Mouse (Mus musculus): ENCODE data around the gene BC025920. TPM values are rescaled to one million over a fixed set of nuclear protein-coding genes. Genes with fewer than 3 reads are reported as not detected.
A peak's percentile ranks its signal among the peaks of the same experiment; 100 is the strongest.

The BC025920 gene
- total RNA-seq, 2 experiments from 2014 or later, result 0.26 to 4.4 TPM

DNA sequence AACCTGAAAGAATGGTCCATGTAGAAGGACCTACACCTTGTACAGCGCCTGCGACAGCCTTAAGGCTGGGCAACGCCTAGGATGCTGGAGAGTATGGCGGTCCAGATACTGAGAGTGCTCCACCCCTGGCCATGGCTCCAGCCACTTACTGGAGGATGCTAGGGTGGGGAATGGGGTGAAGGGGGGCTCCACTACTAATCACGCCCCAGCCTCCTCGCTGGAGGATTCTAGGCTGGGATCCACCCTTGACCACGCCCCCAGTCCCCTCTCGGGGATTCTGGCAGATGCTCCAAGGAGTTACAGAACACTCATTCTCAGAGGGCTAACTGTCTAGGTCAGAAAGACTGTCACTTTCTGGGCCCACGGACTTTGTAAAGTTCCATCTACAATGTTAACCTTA, 33.1 kb upstream of the BC025920 start:
- ATAC-seq (replicated peaks; ENCODE audit: poor library complexity, severe bottlenecking), result no peak

DNA sequence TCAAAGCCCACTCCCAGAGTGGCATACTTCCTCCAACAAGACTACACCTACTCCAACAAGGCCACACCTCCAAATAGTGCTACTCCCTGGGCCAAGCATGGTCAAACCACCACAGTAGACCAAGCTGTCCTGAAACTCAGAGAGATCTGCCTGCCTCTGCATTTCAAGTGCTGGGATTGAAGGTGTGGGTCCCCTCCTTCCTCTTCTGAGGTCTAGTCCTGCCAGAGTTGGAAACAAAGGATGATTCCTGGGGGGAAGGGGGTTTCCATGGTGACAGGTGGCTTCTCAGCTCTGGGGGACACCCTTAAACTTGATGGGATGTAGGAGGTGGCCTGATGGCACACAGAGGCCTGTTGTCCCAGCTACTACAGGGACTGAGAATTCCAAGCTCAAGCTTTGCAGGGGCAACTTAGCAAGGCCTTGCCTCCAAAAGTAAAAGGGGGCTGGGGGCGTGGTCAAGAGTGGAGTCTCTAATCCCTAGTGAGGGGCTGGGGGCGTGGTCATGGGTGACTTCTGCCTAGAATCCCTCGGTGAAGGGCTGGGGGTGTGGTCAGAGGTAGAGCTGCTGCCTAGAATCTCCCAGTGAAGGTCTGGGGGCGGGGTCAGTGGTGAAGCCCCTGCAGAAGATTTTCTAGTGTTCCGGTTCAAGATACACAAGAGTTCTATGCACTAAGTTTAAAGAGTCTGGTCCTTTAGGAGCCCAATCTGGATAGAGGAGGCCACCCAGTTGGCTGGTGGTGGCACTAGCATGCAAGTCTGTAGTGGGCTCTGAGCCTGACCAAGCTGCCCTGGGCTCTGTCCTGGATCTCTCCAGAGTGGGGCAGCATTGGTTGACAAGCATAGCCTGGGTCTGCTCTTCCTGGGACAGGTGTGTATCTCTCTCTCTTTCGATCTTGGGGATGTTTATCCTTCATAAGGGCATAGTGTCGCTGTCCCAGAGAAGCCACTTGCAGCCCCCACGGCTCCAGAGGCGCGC, 31.7 kb upstream of the BC025920 start, which contains the start of gene Tle2:
Gene Tle2 (plus strand): TSS at position 481 of the 976 bp plus-strand sequence.
- ATAC-seq (replicated peaks; ENCODE audit: poor library complexity, severe bottlenecking), result no peak

GRCm38 (mm10) chr10:81575208-81575631, 30.9 kb upstream of the BC025920 start:
- peak; percentile 13; the same call in 1 of the 2 replicates for ATAC-seq (replicated peaks; ENCODE audit: poor library complexity, severe bottlenecking)

GRCm38 (mm10) chr10:81575695-81576094, 30.4 kb upstream of the BC025920 start:
- no peak for ATAC-seq (replicated peaks; ENCODE audit: poor library complexity, severe bottlenecking)

DNA sequence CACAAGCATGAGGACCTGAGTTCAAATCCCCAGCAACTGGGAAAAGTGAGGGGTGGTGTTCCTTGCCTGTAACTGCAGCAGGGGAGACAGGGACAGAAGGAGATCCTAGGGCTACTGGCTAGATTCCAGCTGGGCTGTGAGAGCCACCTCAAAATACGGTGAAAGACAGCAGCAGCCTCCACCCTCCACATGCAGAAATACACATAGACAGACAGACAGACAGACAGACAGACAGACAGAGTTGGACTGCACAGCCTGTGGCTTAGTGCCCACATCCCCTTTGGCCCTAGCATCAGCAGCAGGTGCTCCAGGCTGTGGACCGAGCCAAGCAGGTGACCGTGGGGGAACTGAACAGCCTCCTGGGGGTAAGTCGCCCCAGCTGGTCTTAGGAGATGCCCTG, 26.1 kb upstream of the BC025920 start:
- ATAC-seq (replicated peaks; ENCODE audit: poor library complexity, severe bottlenecking), result peak; percentile 46

DNA sequence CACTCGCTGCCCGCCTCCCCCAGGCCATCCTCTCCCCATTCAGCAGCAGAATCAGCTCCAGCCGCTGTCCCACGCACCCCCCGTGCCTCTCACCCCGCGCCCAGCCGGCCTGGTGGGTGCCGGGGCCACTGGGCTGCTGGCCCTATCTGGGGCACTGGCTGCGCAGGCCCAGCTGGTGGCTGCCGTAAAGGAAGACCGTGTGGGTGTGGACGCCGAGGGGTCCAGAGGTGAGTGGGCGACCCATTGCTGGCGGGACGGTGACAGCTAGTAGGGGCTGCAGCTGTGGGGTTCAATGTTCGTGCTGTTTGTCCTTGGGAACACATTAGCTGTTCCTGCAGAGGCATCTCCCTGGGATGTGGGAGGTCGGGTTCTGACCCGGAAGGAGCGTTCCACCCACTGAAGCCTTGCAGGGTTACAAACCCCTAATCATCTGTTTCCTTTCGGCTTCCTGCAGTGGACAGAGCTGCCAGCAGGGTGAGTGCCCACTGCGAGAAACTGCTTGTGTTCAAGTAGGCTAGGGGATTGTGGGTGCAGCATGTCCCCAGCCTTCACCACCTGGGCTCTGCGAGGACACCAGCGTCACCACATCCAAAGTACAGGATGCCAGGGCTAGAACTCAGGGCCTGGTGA, 25.5 kb upstream of the BC025920 start:
- ATAC-seq (replicated peaks; ENCODE audit: poor library complexity, severe bottlenecking), result peak; percentile 76

DNA sequence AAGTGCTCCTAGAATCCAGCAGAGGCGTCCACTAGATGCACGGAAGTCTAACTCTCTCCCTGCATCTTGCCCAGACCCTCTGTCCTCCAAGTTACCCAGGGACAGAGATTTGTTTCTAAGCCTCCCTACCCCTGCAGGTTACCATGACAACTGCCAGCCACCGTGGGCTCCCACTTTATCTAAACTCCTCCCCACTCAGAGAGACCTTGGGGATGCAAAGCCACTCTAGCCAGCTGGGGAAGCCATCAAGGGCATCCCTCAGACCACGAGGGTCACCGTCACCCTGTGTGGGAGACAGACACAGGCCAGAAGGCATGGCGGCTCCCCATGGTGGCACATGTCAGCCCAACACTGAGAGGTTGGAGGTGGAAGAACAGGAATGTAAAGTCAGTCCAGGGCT, 22.7 kb upstream of the BC025920 start:
- ATAC-seq (replicated peaks; ENCODE audit: poor library complexity, severe bottlenecking), result no peak

DNA sequence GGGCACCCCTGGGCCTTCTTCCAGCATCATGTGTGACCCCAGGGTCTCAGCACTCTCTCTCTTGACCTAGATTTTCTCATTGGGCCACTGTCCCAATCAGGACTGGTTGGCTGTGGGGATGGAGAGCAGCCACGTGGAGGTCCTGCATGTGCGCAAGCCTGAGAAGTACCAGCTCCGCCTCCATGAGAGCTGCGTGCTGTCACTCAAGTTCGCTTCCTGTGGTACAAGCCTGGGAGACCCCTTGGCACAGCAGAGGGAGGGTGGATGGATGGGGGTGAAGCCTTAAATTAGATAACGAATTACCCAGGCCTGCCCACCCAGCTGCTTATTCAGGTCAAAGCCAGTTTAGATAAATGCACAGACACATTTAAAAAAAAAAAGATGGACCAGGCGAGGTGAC, 17.3 kb upstream of the BC025920 start:
- no peak for ATAC-seq (replicated peaks; ENCODE audit: poor library complexity, severe bottlenecking)

DNA sequence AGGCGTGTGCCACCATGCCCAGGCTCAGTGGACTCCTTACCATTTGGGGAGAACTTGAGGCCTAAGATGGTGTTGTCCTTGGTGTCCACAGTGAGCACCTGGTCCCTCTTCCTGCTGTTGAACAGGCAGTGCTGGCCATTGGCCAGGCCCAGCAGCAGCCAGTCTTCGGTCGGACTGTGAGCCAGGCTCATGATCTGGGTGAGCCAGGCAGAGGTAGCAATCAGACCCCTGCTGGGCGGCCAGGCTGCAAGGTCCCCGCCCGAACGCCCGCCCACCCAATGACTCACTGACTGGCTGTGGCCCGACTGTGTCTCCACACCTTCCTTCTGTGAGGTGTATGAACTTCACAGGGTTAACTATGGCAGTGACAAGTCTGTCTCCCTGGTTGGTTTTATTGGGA, 14.2 kb upstream of the BC025920 start:
- no peak for ATAC-seq (replicated peaks; ENCODE audit: poor library complexity, severe bottlenecking)

DNA sequence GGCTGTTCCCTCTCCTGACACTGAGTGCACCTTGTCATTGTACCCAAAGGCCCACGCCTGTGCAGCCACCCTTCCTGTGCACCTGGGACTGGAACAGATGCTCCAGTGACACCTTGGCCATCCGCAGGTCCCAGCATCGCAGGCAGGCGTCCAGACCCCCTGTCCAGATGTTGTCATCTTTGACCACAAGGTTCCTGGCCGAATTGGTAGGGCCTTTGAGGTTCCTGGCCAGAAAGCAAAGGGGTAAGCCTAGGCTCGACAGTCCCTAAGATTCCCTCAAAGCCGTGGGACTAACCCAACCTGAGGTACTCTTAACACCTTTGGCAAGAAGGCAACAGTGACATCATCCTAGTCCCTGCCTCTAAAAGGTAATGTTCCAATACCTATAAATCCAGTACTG, 13.4 kb upstream of the BC025920 start:
- ATAC-seq (replicated peaks; ENCODE audit: poor library complexity, severe bottlenecking), result no peak

DNA sequence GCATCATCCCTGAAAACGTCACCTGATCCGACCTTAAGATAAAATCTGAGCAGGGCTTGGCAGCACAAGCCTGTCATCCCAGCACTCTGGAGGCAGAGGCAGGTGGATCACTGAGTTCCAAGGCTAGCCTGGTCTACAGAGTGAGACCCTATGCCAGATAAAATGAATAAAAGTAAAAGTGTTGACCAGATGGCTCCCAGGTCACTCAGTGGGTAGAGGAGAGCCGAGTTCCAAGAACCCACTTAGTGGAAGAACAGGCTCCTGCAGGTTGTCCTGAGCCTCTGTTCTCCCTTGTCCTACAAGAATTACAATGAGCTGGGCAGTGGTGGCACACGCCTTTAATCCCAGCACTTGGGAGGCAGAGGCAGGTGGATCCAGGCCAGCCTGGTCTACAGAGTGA, 12.8 kb upstream of the BC025920 start:
- no peak for ATAC-seq (replicated peaks; ENCODE audit: poor library complexity, severe bottlenecking)

DNA sequence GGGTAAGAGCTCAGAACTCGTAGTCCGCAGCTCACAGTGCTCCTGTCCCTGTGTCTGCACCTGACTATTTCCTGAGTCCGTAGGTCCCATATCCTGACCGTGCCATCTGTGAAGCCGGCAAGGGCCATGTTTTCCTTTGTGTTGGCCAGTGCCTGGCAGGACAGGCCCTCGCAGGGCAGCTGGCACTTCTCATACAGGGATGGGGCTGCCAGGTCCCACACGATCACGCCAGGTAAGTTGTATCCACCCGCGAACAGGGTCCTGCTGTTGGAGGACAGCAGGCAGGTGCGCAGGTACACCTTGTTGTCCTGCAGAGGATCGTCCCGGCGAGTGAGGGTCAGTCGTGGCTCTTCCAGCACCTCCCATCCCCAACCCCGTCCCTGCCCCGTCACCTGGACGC, 12.1 kb upstream of the BC025920 start:
- ATAC-seq (replicated peaks; ENCODE audit: poor library complexity, severe bottlenecking), result no peak

DNA sequence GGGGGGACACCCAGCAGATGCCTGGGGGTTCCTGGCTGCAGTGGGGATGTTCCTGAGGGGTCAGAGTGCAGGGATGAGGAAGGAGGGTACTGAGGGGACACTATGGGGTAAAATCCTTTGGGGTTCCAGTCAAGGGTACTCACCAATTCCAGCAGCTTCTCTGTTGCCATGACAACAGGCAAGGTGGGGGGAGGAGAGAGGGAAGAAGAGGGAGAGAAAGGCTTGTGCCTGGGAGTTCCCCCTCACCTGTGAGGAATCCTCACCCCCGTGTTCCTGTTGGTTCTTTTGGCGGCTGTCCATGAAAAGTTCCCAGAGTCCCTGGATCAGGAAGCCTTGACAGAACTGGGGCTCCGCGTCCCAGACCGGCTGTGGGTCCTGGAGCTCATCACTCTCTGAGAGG, 10.5 kb upstream of the BC025920 start:
- ATAC-seq (replicated peaks; ENCODE audit: poor library complexity, severe bottlenecking), result no peak

- ATAC-seq (replicated peaks; ENCODE audit: poor library complexity, severe bottlenecking), result no peak
Measured at GRCm38 (mm10) chr10:81596611-81597010, 9.5 kb upstream of the BC025920 start.

GRCm38 (mm10) chr10:81597137-81597950, 8.7 kb upstream of the BC025920 start:
- peak; percentile 41 for ATAC-seq (replicated peaks; ENCODE audit: poor library complexity, severe bottlenecking)

- ATAC-seq (replicated peaks; ENCODE audit: poor library complexity, severe bottlenecking), result no peak
Measured at GRCm38 (mm10) chr10:81598342-81598741, 7.7 kb upstream of the BC025920 start.

DNA sequence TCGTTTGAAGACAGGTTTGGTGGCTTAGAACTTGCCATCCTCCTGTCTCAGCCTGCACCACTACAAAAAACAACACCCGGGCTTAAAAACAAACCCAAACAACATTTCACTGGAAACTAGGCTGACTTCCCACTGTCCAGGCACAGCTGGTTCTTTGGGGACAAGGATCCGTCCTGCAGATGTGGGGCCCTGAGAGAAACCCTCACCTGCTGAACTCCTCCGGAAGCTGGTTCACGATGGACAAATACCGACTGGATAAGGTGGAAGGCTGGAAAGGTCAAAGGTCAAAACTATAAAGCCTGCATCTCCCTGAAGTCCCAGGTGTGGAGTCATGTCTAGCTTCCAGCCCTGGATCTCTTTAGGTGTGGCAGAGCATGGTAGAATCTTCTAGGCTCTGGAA, 7.2 kb upstream of the BC025920 start:
- ATAC-seq (replicated peaks; ENCODE audit: poor library complexity, severe bottlenecking), result no peak

DNA sequence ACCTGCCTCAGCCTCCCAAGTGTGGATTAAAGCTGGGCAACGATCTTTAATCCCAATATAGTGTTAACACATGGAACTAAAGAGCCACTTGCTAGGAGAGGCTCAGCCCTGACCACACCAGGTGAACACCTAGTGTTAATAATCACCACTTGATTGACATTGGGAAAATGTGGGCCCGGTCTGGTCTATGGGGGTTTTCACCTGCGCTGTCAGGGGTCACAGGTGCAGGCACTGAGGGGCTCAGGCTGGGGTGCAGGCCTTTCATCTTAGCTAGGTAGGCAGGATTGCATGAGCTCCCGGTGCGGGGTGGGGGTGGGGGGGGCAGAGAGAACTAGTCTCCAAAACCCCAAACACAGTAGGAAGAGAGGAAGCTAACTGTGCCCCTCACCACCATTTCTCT, 6.4 kb upstream of the BC025920 start:
- ATAC-seq (replicated peaks; ENCODE audit: poor library complexity, severe bottlenecking), result no peak

GRCm38 (mm10) chr10:81600096-81600495, 6.0 kb upstream of the BC025920 start:
- no peak for ATAC-seq (replicated peaks; ENCODE audit: poor library complexity, severe bottlenecking)

DNA sequence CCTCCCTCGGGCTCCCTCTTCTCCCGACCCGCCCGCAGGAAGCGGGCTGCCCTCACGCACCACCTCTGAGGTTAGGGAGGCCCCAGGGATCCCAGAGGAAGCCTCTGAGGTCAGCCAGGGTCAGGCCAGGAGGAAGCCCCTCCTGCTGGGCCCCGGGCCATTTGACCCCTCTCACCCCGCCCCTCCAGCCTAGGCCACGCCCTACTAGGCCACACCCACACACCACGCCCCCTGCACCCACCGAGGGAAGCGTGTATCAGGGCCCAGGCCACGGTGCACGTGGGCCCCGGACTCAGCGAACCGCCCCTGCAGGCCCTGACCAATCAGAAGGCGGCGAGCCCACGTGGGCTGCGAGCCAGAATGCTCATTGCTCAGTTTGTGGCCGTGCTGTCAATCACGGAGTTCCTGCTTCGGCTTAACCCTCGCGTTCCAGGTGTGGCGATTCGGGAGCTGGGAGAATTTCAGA, 5.3 kb upstream of the BC025920 start, which contains the start of gene Tle6:
Gene Tle6 (minus strand): TSS at position 336 of the 466 bp plus-strand sequence.
- ATAC-seq (replicated peaks; ENCODE audit: poor library complexity, severe bottlenecking), result peak; percentile 72

All from granulocyte monocyte progenitor cell, adult 5-6 weeks (primary cell).